Mouse (Mus musculus): ENCODE measurements around the gene Dhx37.
A peak's percentile ranks its signal among the peaks of the same experiment; 100 is the strongest.
"Not testable (repeated sequence)": the region's sequence is repeated elsewhere in the genome, so short reads cannot be mapped to it uniquely, and the experiment has no call there.

Dhx37 gene

GRCm38 (mm10) chr5:125389579-125390441 lies 44.1 kb downstream of the Dhx37 start, which contains the start of gene Ubc:
Gene Ubc (minus strand): TSS chr5:125390202.
- peak; percentile 92 for DNase-seq (ENCODE audit: low read depth, low spot score)

DNA sequence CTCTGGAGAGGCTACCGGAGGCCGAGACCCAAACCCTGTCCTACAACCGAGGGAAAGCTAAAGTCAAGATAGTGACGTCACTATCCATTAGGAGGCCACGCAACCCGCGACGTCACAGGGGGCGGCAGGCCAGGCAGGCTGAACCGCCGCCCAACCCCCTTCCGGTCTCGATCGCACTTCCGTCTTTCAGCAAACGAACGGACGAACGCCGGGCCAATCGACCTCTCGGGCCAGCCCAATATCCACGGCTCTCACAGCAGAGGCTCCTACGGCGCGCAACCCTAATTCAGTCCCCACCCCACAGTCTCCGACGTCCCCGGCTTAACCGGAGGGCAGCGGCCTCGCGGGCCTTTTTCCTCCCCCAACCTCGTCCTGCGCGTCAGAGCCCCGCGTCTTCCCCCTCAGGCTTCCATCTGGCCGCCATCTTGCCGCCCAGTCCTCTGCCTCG lies 44.8 kb downstream of the Dhx37 start, which contains the start of gene Gm10382:
Gene Gm10382 (plus strand): TSS at position 192 of the 448 bp plus-strand sequence.
- peak; percentile 87 for DNase-seq (ENCODE audit: low read depth, low spot score)

- DNase-seq (ENCODE audit: low read depth, low spot score) = no peak
These were observed 45.4 kb downstream of the Dhx37 start for GRCm38 (mm10) chr5:125388358-125389092.

- DNase-seq (ENCODE audit: low read depth, low spot score) = not testable (repeated sequence)
These were observed 46.6 kb downstream of the Dhx37 start for GRCm38 (mm10) chr5:125387295-125387694.

- no peak for DNase-seq (ENCODE audit: low read depth, low spot score)
These were observed 48.5 kb downstream of the Dhx37 start for GRCm38 (mm10) chr5:125385215-125385940.

DNA sequence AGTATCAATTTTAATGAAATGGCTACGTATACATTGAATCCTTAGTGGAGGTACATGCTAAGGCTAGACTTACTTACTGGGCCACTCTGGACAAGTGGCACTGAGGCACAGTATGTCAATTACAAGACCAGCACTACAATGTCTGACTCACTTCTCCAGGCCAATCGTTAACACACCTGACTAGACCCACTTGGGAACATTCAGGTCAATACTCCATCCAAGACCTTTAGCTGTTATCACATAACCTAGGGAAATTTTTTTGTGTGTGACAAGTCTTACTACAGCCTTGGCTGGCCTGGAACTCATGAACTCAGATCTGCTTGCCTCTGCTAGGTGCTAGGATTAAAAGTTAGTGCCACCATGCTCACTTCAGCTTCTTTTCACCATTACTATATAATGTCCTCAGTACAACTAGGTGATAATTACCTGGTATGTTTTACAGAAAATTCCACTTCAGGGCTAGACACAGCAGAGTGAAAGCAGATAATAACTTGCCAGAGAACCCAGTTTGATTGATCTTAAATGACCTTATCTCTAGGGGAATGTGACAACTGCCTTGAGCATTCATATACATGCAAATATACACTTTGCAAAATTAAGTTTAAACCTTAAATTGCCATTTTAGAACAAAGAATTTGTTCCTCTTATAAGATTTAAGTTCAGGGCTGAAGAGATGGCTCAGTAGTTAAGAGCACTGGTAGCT lies 49.3 kb downstream of the Dhx37 start:
- DNase-seq (ENCODE audit: low read depth, low spot score) = no peak

GRCm38 (mm10) chr5:125383637-125384420 lies 50.1 kb downstream of the Dhx37 start:
- no peak for DNase-seq (ENCODE audit: low read depth, low spot score)

- DNase-seq (ENCODE audit: low read depth, low spot score) = peak; percentile 62
These were observed 51.0 kb downstream of the Dhx37 start for GRCm38 (mm10) chr5:125382673-125383558.

- DNase-seq (ENCODE audit: low read depth, low spot score) = no peak
These were observed 51.8 kb downstream of the Dhx37 start for GRCm38 (mm10) chr5:125381954-125382672.

GRCm38 (mm10) chr5:125378919-125379318 lies 55.0 kb downstream of the Dhx37 start:
- DNase-seq (ENCODE audit: low read depth, low spot score) = no peak

- no peak for DNase-seq (ENCODE audit: low read depth, low spot score)
These were observed 56.7 kb downstream of the Dhx37 start for GRCm38 (mm10) chr5:125377214-125377613.

DNA sequence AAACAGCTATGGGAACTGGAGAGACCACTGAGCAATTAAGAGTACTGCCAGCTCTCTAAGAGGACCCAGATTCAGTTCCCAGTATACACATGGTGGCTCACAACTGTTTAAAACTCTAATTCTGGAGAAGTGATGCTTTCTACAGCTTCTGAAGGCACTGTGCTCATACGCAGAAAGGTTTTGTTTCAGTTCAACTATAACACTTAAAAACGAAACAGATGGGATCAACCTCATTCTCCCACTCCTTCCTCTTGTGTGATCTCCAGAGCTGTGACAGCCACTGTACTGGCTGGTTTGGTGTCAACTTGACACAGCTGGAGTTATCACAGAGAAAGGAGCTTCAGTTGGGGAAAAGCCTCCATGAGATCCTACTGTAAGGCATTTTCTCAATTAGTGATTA lies 58.0 kb downstream of the Dhx37 start:
- no peak for DNase-seq (ENCODE audit: low read depth, low spot score)

DNA sequence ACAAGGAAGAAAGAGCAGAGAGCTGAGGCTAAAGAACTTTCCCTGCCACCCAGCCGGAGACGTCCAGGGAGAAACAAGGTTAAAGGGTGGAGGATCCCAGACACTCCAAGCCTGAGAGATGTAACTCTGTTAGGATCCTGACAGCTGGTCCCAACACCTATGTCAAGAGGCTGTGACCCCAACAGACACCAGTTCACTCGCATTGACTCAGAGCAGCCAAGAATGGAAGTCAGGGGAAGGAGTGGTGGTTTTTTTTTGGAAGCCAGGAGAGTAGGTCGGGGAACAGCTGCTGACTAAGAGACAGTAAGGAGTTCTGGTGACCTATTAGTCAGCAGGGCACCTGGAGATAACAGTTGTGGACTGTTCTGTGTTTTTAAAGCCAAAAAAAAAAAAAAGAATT lies 61.9 kb downstream of the Dhx37 start:
- no peak for DNase-seq (ENCODE audit: low read depth, low spot score)

- no peak for DNase-seq (ENCODE audit: low read depth, low spot score)
These were observed 62.8 kb downstream of the Dhx37 start for GRCm38 (mm10) chr5:125370950-125371693.

DNA sequence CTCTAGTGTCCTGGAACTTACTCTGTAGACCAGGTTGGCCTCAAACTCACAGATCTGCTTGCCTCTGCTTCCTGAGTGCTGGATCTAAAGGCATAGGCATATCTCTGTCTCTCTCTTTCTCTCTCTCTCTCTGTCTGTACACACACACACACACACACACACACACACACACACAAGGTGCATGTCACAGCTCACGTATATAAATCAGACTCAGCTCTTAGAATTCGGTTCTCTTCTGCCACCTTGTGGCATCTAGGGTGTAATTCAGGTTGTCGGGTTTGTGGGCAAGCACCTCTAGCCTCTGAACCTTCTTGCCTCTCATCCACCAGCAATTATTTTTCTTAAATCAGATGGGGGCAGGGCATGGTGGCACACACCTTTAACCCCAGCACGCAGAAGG lies 65.4 kb downstream of the Dhx37 start:
- DNase-seq (ENCODE audit: low read depth, low spot score) = peak; percentile 73

DNA sequence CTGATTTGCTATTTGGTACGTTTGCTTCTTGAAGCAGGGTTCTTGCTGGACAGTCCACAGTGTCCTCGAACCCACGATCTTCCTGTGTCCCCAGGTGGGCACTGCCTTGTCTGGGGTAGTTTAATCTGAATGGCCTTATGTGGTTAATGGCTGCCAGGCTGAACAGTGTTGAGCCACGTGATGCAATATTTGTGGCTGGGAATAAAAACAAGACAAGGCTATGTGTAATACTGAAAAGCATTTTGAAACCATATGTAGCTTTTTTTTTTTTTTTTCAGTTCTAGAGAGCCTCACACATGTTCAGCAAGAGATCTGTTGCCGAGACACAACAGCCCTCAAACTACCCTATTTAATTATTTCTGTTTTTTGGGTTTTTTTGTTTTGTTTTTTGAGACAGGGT lies 65.8 kb downstream of the Dhx37 start:
- DNase-seq (ENCODE audit: low read depth, low spot score) = no peak

- DNase-seq (ENCODE audit: low read depth, low spot score) = no peak
These were observed 69.0 kb downstream of the Dhx37 start for GRCm38 (mm10) chr5:125364851-125365429.

DNA sequence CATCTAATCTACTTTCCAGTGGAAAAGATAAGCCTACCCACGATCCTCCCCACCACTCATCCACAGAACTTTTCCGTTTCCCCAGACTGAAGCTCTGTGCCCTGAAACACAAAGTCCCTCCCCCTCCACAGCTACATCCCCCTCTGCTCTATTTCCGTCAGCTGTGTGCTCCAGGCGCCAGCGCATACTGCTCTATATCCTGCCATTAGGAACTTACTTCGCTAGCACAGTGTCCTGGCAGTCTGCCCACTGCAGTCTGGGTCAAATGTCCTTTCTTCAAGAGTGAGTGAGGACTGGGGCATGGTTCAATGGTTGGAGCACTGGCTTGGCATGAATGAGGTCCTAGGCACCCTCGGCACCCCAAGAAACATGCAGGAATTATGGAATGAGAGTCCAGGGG lies 70.0 kb downstream of the Dhx37 start:
- no peak for DNase-seq (ENCODE audit: low read depth, low spot score)
